Mouse (Mus musculus) liver, embryonic 11.5 days (tissue): ENCODE data around the gene Tbc1d1. TPM values are rescaled to one million over a fixed set of nuclear protein-coding genes. Genes with fewer than 3 reads are reported as not detected.

Experiments
- ATAC-seq: fragments of 200-750 bp; cut with Nextera tagmentation; replicated peaks from 2 replicates; pipeline ENCODE4 v1.8.0; 2017; ENCODE audit warnings: moderate number of reproducible peaks, mild to moderate bottlenecking, moderate TSS enrichment, moderate library complexity; ENCODE audit not compliant: low FRiP score
- DNase-seq: peaks from one replicate; pipeline ENCODE4 v3.0.0-alpha.2; 2017; ENCODE audit warnings: low spot score
- H3K27ac ChIP-seq: fragments of 300-500 bp; sonication (generic); 2 replicates; pipeline ENCODE4 v1.5.1; 2014; ENCODE audit warnings: mild to moderate bottlenecking, low read depth, low read length, control low read depth
- H3K27me3 ChIP-seq: fragments of 300-500 bp; sonication (generic); replicated peaks from 2 replicates; pipeline ENCODE4 v1.6.1; 2014; ENCODE audit warnings: low read length, mixed read lengths; ENCODE audit not compliant: control insufficient read depth, insufficient read depth
- H3K36me3 ChIP-seq: fragments of 300-500 bp; sonication (generic); 2 replicates; pipeline ENCODE4 v1.6.1; 2014; ENCODE audit warnings: mild to moderate bottlenecking, low read length, moderate library complexity, mixed read lengths; ENCODE audit not compliant: control insufficient read depth, insufficient read depth
- H3K4me1 ChIP-seq: fragments of 300-500 bp; sonication (generic); replicated peaks from 2 replicates; pipeline ENCODE4 v1.6.1; 2014; ENCODE audit warnings: low read length, mixed read lengths; ENCODE audit not compliant: control insufficient read depth, insufficient read depth
- H3K4me2 ChIP-seq: fragments of 300-500 bp; sonication (generic); 2 replicates; pipeline ENCODE4 v1.6.1; 2014; ENCODE audit warnings: mild to moderate bottlenecking, control low read depth, moderate library complexity
- H3K4me3 ChIP-seq: fragments of 300-500 bp; sonication (generic); 2 replicates; pipeline ENCODE4 v1.5.1; 2014; ENCODE audit warnings: low read depth, low read length, control low read depth
- H3K9ac ChIP-seq: fragments of 300-500 bp; sonication (generic); 2 replicates; pipeline ENCODE4 v1.6.1; 2014; ENCODE audit warnings: low read depth, low read length, control low read depth
- H3K9me3 ChIP-seq: fragments of 300-500 bp; sonication (generic); 2 replicates; pipeline ENCODE4 v1.6.1; 2016; ENCODE audit warnings: low read length, inconsistent platforms, mixed read lengths; ENCODE audit not compliant: control insufficient read depth
- WGBS: fragments of 180-500 bp; shearing (Covaris S2); extraction: QIAGEN DNeasy Blood & Tissue Kit; methylation state at CpG from one replicate; pipeline ENCODE4 v1.1.7; 2014; 5-methylcytosine and 5-hydroxymethylcytosine counted together
- polyA plus RNA-seq: library from polyadenylated mRNA; unstranded; fragments of >200 nt; fragmentation: Nextera tagmentation; extraction: Ambion mirVana; gene quantifications from 2 replicates; pipeline ENCODE4 v1.2.1, GENCODE M21; 2014

Tbc1d1 gene
- polyA plus RNA-seq, 1 experiment from 2014 or later = 25.6 TPM

DNA sequence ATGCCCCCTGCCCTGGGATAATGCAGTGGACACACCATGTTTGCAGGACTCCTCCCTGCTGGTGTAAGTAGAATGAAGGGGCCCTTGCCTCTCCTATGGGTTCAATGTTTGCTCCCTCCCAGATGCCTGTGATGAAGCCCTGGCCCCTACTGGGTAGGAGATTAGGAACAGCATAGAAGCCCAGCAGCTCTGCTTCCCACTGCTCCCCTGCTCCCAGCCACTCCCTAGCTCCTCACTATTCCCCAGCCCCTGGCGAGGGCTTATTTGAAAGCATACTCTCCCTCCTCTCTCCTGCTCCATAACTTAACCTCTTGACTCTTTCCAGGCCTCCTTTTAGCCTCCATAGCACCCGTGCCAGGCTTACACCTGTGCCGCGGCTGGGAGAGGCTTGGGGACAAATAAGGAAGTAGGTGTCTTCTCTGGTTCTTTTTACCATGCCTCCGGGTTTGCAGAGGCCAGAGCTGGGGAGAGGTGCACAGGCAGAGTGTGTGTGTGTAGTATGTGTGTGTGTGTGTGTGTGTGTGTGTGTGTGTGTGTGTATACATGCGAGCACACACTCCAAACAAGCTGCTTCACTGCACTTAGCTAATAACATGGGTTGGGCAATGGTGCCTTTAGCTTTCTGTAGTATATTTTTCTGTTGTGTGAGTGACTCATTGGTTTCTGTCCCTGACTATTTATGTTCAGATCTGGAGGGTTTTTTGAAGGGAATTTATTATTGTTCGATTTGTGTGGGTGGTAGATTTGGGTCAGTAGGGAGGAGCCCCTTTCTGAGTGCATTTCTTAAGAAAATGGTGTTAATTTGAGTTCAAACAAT, 143.6 kb downstream of the Tbc1d1 start:
- no peak for ATAC-seq
- 69% methylated on average over 7 of the region's 7 CpGs for WGBS
- Histone ChIP-seq H3K4me2 (no peak overlapping the region), H3K27me3 (no peaks in the 10 kb centered on the region), H3K36me3 (peaks cover 6% of the 10 kb centered on the region; the same call in 1 of the 2 replicates), H3K4me3 (no peak overlapping the region), H3K27ac (no peak overlapping the region), H3K9ac (no peak overlapping the region; the same call in 1 of the 2 replicates), H3K4me1 (peaks cover 3% of the 10 kb centered on the region; the same call in 1 of the 2 replicates), H3K9me3 (no peaks in the 10 kb centered on the region)
- DNase-seq = no peak

- Histone ChIP-seq H3K27ac (no peak overlapping the region), H3K4me3 (no peak overlapping the region), H3K4me1 (peaks cover 3% of the 10 kb centered on the region; the same call in 1 of the 2 replicates), H3K9ac (no peak overlapping the region), H3K36me3 (peaks cover 6% of the 10 kb centered on the region), H3K9me3 (no peaks in the 10 kb centered on the region), H3K4me2 (no peak overlapping the region), H3K27me3 (no peaks in the 10 kb centered on the region)
- WGBS = 90% methylated on average over 4 of the region's 4 CpGs
- ATAC-seq (no peak), DNase-seq (no peak)
Observed at GRCm38 (mm10) chr5:64301246-64301645, 145.1 kb downstream of the Tbc1d1 start.

- no peaks in the 10 kb centered on the region for H3K9me3 ChIP-seq
- H3K9ac ChIP-seq = no peak overlapping the region
- H3K36me3 ChIP-seq = peaks cover 8% of the 10 kb centered on the region
- WGBS = 92% methylated on average over 2 of the region's 2 CpGs
- H3K4me3 ChIP-seq = no peak overlapping the region
- H3K27ac ChIP-seq = no peak overlapping the region
- ATAC-seq (no peak), DNase-seq (no peak)
- H3K4me1 ChIP-seq = no peaks in the 10 kb centered on the region
- no peak overlapping the region for H3K4me2 ChIP-seq
- H3K27me3 ChIP-seq = no peaks in the 10 kb centered on the region
Observed at GRCm38 (mm10) chr5:64307289-64307688, 151.2 kb downstream of the Tbc1d1 start.

- WGBS = 62% methylated on average over 5 of the region's 5 CpGs
- Histone ChIP-seq H3K36me3 (0 out of 2 replicates have a peak, but pooled peaks cover 3% of the 10 kb centered on the region), H3K9me3 (no peaks in the 10 kb centered on the region), H3K27me3 (no peaks in the 10 kb centered on the region), H3K27ac (no peak overlapping the region), H3K4me1 (peaks cover 3% of the 10 kb centered on the region; the same call in 1 of the 2 replicates), H3K4me3 (no peak overlapping the region), H3K9ac (0 out of 2 replicates have a peak overlapping the region, but pooled peaks have one; percentile 5), H3K4me2 (no peak overlapping the region)
- ATAC-seq = no peak
- no peak for DNase-seq
Observed at GRCm38 (mm10) chr5:64312295-64312694, 156.2 kb downstream of the Tbc1d1 start.

- no peak overlapping the region for H3K9ac ChIP-seq
- no peaks in the 10 kb centered on the region for H3K27me3 ChIP-seq
- no peaks in the 10 kb centered on the region for H3K9me3 ChIP-seq
- DNase-seq (no peak), ATAC-seq (0 out of 2 replicates have a peak, but pooled peaks have one; percentile 23)
- no peak overlapping the region for H3K4me2 ChIP-seq
- WGBS = 100% methylated on average over 1 of the region's 1 CpGs
- H3K4me3 ChIP-seq = no peak overlapping the region
- H3K4me1 ChIP-seq = peaks cover 3% of the 10 kb centered on the region; the same call in 1 of the 2 replicates
- no peak overlapping the region for H3K27ac ChIP-seq
- H3K36me3 ChIP-seq = 0 out of 2 replicates have a peak, but pooled peaks cover 3% of the 10 kb centered on the region
Observed at GRCm38 (mm10) chr5:64313481-64313880, 157.4 kb downstream of the Tbc1d1 start.

DNA sequence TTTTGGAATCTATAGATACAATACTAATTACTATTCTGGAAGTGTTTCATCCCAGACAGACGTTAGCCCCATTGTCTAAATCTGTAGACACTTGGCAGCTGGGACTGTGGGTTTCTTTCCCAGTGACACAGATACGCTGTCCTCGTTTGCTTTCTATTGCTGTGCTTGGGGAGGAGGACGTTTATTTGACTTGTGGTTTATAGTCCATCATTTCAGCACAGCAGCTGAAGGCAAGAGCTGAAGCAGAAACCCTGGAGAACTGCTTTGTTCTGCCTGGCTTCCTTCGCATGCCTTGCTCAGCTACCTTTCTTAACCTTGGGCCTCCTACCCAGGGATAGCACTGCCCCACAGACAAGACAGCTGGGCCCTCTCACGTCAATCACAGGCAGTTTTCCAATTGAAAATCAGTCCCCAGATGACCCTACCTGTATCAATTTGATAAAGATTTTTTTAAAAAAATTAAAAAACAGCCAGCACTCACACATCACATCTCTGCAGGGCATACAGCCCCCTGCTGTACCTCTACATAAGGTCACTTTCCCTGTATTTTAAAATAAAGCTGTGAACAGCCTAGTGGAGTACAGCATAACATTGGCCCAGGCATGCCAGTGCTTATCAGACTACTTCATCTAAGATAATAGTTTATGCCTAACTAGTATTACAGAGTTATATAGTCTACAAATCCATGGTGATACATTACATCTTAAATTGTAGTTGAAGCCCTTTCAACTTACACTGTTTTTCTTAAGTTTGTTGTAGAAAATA, 158.4 kb downstream of the Tbc1d1 start:
- Histone ChIP-seq H3K9me3 (no peaks in the 10 kb centered on the region), H3K4me1 (peaks cover 6% of the 10 kb centered on the region; the same call in 1 of the 2 replicates), H3K4me3 (no peak overlapping the region), H3K4me2 (no peak overlapping the region), H3K9ac (no peak overlapping the region), H3K27me3 (no peaks in the 10 kb centered on the region), H3K27ac (no peak overlapping the region), H3K36me3 (0 out of 2 replicates have a peak, but pooled peaks cover 3% of the 10 kb centered on the region)
- DNase-seq (no peak), ATAC-seq (no peak)
- WGBS = 67% methylated on average over 6 of the region's 6 CpGs

GRCm38 (mm10) chr5:64315088-64315487, 159.0 kb downstream of the Tbc1d1 start:
- H3K9me3 ChIP-seq = no peaks in the 10 kb centered on the region
- no peak overlapping the region for H3K4me2 ChIP-seq
- no peaks in the 10 kb centered on the region for H3K27me3 ChIP-seq
- H3K4me3 ChIP-seq = no peak overlapping the region
- DNase-seq (no peak), ATAC-seq (no peak)
- WGBS = 91% methylated on average over 1 of the region's 1 CpGs
- no peak overlapping the region for H3K9ac ChIP-seq
- H3K27ac ChIP-seq = no peak overlapping the region
- peaks cover 8% of the 10 kb centered on the region; the same call in 1 of the 2 replicates for H3K4me1 ChIP-seq
- H3K36me3 ChIP-seq = 0 out of 2 replicates have a peak, but pooled peaks cover 3% of the 10 kb centered on the region

DNA sequence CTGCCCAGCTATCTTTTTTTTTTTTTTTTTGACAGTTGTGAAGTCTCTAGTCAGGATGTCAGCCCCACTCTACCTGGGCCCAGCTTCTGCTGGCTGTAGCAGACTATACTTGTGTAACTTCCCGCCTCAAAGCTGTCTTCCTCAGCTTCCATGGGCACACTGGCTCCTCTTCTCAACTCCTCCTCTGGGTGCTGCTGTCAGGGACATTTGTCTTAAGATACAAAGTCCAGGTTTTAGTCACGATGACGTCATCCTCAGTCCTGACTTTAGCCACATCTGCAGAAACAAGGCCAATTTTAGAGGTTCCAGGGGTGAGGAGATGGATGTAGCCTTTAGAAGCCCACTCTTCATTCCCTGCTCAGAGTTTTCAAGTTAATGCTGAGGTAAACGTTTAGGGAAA, 167.2 kb downstream of the Tbc1d1 start:
- 81% methylated on average over 4 of the region's 4 CpGs for WGBS
- Histone ChIP-seq H3K4me1 (peaks cover 13% of the 10 kb centered on the region; the same call in 1 of the 2 replicates), H3K4me2 (no peak overlapping the region), H3K4me3 (no peak overlapping the region), H3K27ac (no peak overlapping the region), H3K27me3 (no peaks in the 10 kb centered on the region), H3K9ac (no peak overlapping the region), H3K36me3 (peaks cover 5% of the 10 kb centered on the region; the same call in 1 of the 2 replicates), H3K9me3 (no peaks in the 10 kb centered on the region)
- ATAC-seq = no peak
- DNase-seq = no peak
